Mouse (Mus musculus): ENCODE data around the gene Lingo4.

DNA sequence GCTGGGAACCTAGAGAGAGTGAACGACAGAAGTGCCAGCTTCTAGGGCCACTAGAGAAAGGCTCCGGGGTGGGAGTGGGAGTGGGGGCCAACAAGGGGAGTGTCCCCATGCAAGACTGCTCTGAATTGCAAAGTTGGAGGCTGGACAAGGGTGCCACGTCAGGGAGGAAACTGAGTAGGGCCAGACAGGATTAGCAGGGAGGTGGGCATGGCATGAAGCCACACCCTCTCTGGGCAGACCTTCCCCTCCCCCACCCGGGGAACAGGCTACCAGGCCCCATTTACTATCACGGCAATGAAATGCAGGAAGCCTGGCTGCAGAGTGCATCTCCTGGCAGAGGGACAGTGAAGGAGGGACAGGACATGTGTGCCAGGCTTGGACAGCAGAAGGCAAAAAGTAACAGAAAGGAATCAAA lies 24.7 kb upstream of the Lingo4 start:
- TF ChIP-seq CTCF (IDR thresholded peaks at IDR 0.05; ENCODE audit: low read depth, low read length): no peak
- no peak for TF ChIP-seq TAL1 (conservative IDR thresholded peaks at IDR 0.05; ENCODE audit: low read depth, low read length)
- TF ChIP-seq POLR2AphosphoS5 (IDR thresholded peaks at IDR 0.05; ENCODE audit: insufficient replicate concordance, low read depth, low read length): no peak

Data from G1E (cell line).